In genomic region chr9:78631755-78632434, GRCm38 (mm10) we compare ENCODE assay signal across 22 mouse cellular contexts. TPM values are rescaled to one million over a fixed set of nuclear protein-coding genes. Genes with fewer than 3 reads are reported as not detected.
DNase-seq lines count a peak whose midpoint lies in the region; ATAC-seq and TF ChIP-seq lines count a peak whose summit lies in the region.
"Had no signal": no experiment of that assay in that cellular context is flagged by ENCODE, and none has a peak within 500 bp of the region (broad histone marks: within the 10 kb centered on the region; RNA-seq: fewer than 3 reads in every experiment).

No protein-coding gene starts in this region.

- H3K27me3 ChIP-seq in CH12.LX (replicated peaks) = no peaks in the 10 kb centered on the region
- H3K27me3 ChIP-seq in megakaryocyte, embryonic 14.5 days (replicated peaks) = no peaks in the 10 kb centered on the region
- H3K27me3 ChIP-seq in midbrain, embryonic 11.5 days (ENCODE audit: control insufficient read depth, insufficient read depth, low read length) = no peaks in the 10 kb centered on the region
- H3K27me3 ChIP-seq: forebrain, embryonic 13.5 days; hindbrain, embryonic 13.5 days; intestine, embryonic 15.5 days had no signal

- no peak overlapping the region for H3K4me2 ChIP-seq in CH12.LX (ENCODE audit: insufficient read depth, low read depth, poor library complexity, severe bottlenecking)
- no peak overlapping the region for H3K4me2 ChIP-seq in midbrain, embryonic 11.5 days
- H3K4me2 ChIP-seq: forebrain, embryonic 13.5 days; hindbrain, embryonic 13.5 days; intestine, embryonic 15.5 days had no signal

- TF ChIP-seq RAD21 in CH12.LX (IDR thresholded peaks at IDR 0.05; ENCODE audit: low read depth, low read length) = no peak

- H3K4me1 ChIP-seq in CH12.LX (ENCODE audit: control insufficient read depth in 1 of 2, insufficient read depth in 2 of 2) = peaks cover 0 to 4% of the 10 kb centered on the region in 2 experiments; a peak in 1 of 4 replicates
- H3K4me1 ChIP-seq in megakaryocyte, embryonic 14.5 days = no peaks in the 10 kb centered on the region
- no peaks in the 10 kb centered on the region for H3K4me1 ChIP-seq in midbrain, embryonic 11.5 days (ENCODE audit: control insufficient read depth, insufficient read depth, low read length)
- H3K4me1 ChIP-seq: forebrain, embryonic 13.5 days; heart, embryonic 10.5 days; hindbrain, embryonic 13.5 days; intestine, embryonic 15.5 days had no signal

- H3K4me3 ChIP-seq in CH12.LX (replicated peaks in 1 of 3; ENCODE audit: low read depth in 2 of 3, low read length in 2 of 3, poor library complexity in 1 of 3) = no peak overlapping the region
- H3K4me3 ChIP-seq in megakaryocyte, embryonic 14.5 days (replicated peaks) = peak overlapping the region; percentile 42
- H3K4me3 ChIP-seq in layer of hippocampus, adult 2 months = no peak overlapping the region
- no peak overlapping the region for H3K4me3 ChIP-seq in midbrain, embryonic 11.5 days (ENCODE audit: low read depth, low read length)
- H3K4me3 ChIP-seq: forebrain, embryonic 13.5 days; gastrocnemius, adult 2 months; heart, embryonic 10.5 days; hindbrain, embryonic 13.5 days; intestine, embryonic 15.5 days had no signal

- no peak for TF ChIP-seq POLR2A in CH12.LX (IDR thresholded peaks at IDR 0.05; ENCODE audit: low read depth, low read length)

- in situ Hi-C loops in CH12.LX (cut with MboI; ENCODE audit: low pct_ligation_motif_present, low pct_unique_long_range_greater_than_20kb, low sequenced_read_pairs) = no loop called here

- H3K27ac ChIP-seq in CH12.LX (ENCODE audit: insufficient read depth, low read depth) = no peak overlapping the region
- H3K27ac ChIP-seq in layer of hippocampus, adult 2 months = no peak overlapping the region
- H3K27ac ChIP-seq in midbrain, embryonic 11.5 days (ENCODE audit: low read depth, low read length) = no peak overlapping the region
- H3K27ac ChIP-seq: forebrain, embryonic 13.5 days; gastrocnemius, adult 2 months; heart, embryonic 10.5 days; hindbrain, embryonic 13.5 days; hindbrain, postnatal 0 days; intestine, embryonic 15.5 days had no signal

- DNase-seq in A20 (ENCODE audit: low read depth, low spot score) (peak; percentile 50), CH12.LX (ENCODE audit: extremely low read depth) (no peak)
- DNase-seq in layer of hippocampus, adult 2 months (ENCODE audit: low spot score in 2 of 2) = no peak
- DNase-seq in retina, postnatal 1 day = no peak
- DNase-seq in midbrain, embryonic 11.5 days (ENCODE audit: low spot score, missing footprints) = no peak
- DNase-seq: adrenal gland, adult 2 months; adrenal gland, postnatal 25 days; cerebellum, adult 2 months; cerebellum, postnatal 10 days; forebrain, postnatal 0 days; gastrocnemius, adult 2 months; gastrocnemius, postnatal 25 days; heart, adult 18-20 months; heart, postnatal 10 days had no signal

- 89% methylated on average over 6 of the region's 6 CpGs for WGBS in midbrain, embryonic 11.5 days

- no peaks in the 10 kb centered on the region for H3K9me3 ChIP-seq in CH12.LX (replicated peaks; ENCODE audit: low read length)
- no peaks in the 10 kb centered on the region for H3K9me3 ChIP-seq in megakaryocyte, embryonic 14.5 days
- no peaks in the 10 kb centered on the region for H3K9me3 ChIP-seq in midbrain, embryonic 11.5 days (ENCODE audit: control insufficient read depth, low read length)
- H3K9me3 ChIP-seq: forebrain, embryonic 13.5 days; heart, embryonic 10.5 days; hindbrain, embryonic 13.5 days; intestine, embryonic 15.5 days had no signal

- TF ChIP-seq CTCF in CH12.LX (conservative IDR thresholded peaks at IDR 0.05 in 1 of 2, IDR thresholded peaks at IDR 0.05 in 1 of 2; ENCODE audit: low read depth in 2 of 2, low read length in 2 of 2) = no peak
- TF ChIP-seq CTCF in layer of hippocampus, adult 2 months (conservative IDR thresholded peaks at IDR 0.05) = no peak

- no peaks in the 10 kb centered on the region for H3K79me2 ChIP-seq in CH12.LX (replicated peaks; ENCODE audit: control insufficient read depth, extremely low read depth, insufficient read depth, poor library complexity, severe bottlenecking)

- peak; percentile 74 for ATAC-seq in common myeloid progenitor, adult 5-6 weeks (replicated peaks; ENCODE audit: low read depth, poor library complexity, severe bottlenecking)
- ATAC-seq in midbrain, embryonic 11.5 days (ENCODE audit: low FRiP score) = no peak
- ATAC-seq: forebrain, embryonic 13.5 days; forebrain, postnatal 0 days; hindbrain, postnatal 0 days; intestine, embryonic 15.5 days had no signal

- dilution Hi-C loops in CH12.LX (cut with MboI; ENCODE audit: extremely low pct_ligation_motif_present, extremely low pct_unique_long_range_greater_than_20kb, low sequenced_read_pairs) = no loop called here

- no peak for TF ChIP-seq EP300 in CH12.LX (IDR thresholded peaks at IDR 0.05; ENCODE audit: low read length)

- no peak overlapping the region for H3K9ac ChIP-seq in CH12.LX (ENCODE audit: insufficient read depth, low read depth)
- no peak overlapping the region for H3K9ac ChIP-seq in midbrain, embryonic 11.5 days (ENCODE audit: low read length)
- H3K9ac ChIP-seq: forebrain, embryonic 13.5 days; forebrain, postnatal 0 days; hindbrain, embryonic 13.5 days; intestine, embryonic 15.5 days had no signal

- no peaks in the 10 kb centered on the region for H3K36me3 ChIP-seq in CH12.LX (replicated peaks in 1 of 2; ENCODE audit: control insufficient read depth in 1 of 2, insufficient read depth in 1 of 2, low read length in 1 of 2)
- H3K36me3 ChIP-seq in megakaryocyte, embryonic 14.5 days (replicated peaks; ENCODE audit: low read length) = no peaks in the 10 kb centered on the region
- no peaks in the 10 kb centered on the region for H3K36me3 ChIP-seq in midbrain, embryonic 11.5 days (ENCODE audit: control insufficient read depth, insufficient read depth, low read length)
- H3K36me3 ChIP-seq: heart, embryonic 10.5 days; hindbrain, embryonic 13.5 days; intestine, embryonic 15.5 days had no signal

TF ChIP-seq in CH12.LX, 34 proteins besides CTCF, POLR2A, EP300 and RAD21:
- peak; percentile 62; the same call in 1 of the 2 replicates for TF ChIP-seq ZNF384 (IDR thresholded peaks at IDR 0.05; ENCODE audit: low read depth, low read length)
- TF ChIP-seq BHLHE40 (IDR thresholded peaks at IDR 0.05; ENCODE audit: low read depth, low read length) = peak; percentile 36
- no peak for TF ChIP-seq SIN3A (IDR thresholded peaks at IDR 0.05; ENCODE audit: low read length)

RNA-seq across cellular contexts. Expression of gene Cd109, which starts 16.5 kb away (rescaled TPM):
- 0.13 and 0.21 TPM in 2 replicates for total RNA-seq in CH12.LX (2012; rRNA removed)
- total RNA-seq in CH12.LX (2014; rRNA removed) = 0.52 and 0.62 TPM in 2 replicates
- 0.65 and 0.73 TPM in 2 replicates for polyA plus RNA-seq in CH12.LX (2012; ENCODE audit: insufficient read length, low read depth)
- not detected in 2 replicates for total RNA-seq in common myeloid progenitor, adult 5-6 weeks (2017)
- 0.53 TPM in 1 of 2 replicates, not detected in the other for polyA plus RNA-seq in megakaryocyte, embryonic 14.5 days (2012; ENCODE audit: insufficient read depth, low replicate concordance)
- 1 to 10 TPM; 3.1 to 3.5 TPM for total RNA-seq in layer of hippocampus, adult 2 months (2021)
- 6.2 and 6.7 TPM in 2 replicates for polyA plus RNA-seq in midbrain, embryonic 11.5 days (2014; fragmentation: Nextera tagmentation; extraction: Ambion mirVana)
- total RNA-seq: hematopoietic stem cell, adult 5-6 weeks had no signal

RNA-seq across cellular contexts. Expression of gene Slc17a5, which starts 44.1 kb away (rescaled TPM):
- 6.7 and 7.6 TPM in 2 replicates for total RNA-seq in CH12.LX (2012; rRNA removed)
- total RNA-seq in CH12.LX (2014; rRNA removed) = 4.9 and 5.7 TPM in 2 replicates
- 7.0 and 7.6 TPM in 2 replicates for polyA plus RNA-seq in CH12.LX (2012; ENCODE audit: insufficient read length, low read depth)
- 5.9 and 8.7 TPM in 2 replicates for total RNA-seq in common myeloid progenitor, adult 5-6 weeks (2017)
- 2.9 TPM in 1 of 2 replicates, not detected in the other for polyA plus RNA-seq in megakaryocyte, embryonic 14.5 days (2012; ENCODE audit: insufficient read depth, low replicate concordance)
- 10 to 100 TPM; 23.0 to 24.5 TPM for total RNA-seq in layer of hippocampus, adult 2 months (2021)
- polyA plus RNA-seq in midbrain, embryonic 11.5 days (2014; fragmentation: Nextera tagmentation; extraction: Ambion mirVana) = 9.8 and 12.3 TPM in 2 replicates
